Mouse (Mus musculus) heart, postnatal 0 days (tissue): ENCODE results near the gene Sult1c1.

Experiments
- CTCF ChIP-seq: IDR thresholded peaks from 2 replicates; pipeline ENCODE4 v1.5.1; 2016; ENCODE audit warnings: antibody characterized with exemption, control low read depth, low read depth
- EP300 ChIP-seq: IDR thresholded peaks from 2 replicates; pipeline ENCODE4 v1.6.1; 2016; ENCODE audit warnings: antibody characterized with exemption, low read depth

DNA sequence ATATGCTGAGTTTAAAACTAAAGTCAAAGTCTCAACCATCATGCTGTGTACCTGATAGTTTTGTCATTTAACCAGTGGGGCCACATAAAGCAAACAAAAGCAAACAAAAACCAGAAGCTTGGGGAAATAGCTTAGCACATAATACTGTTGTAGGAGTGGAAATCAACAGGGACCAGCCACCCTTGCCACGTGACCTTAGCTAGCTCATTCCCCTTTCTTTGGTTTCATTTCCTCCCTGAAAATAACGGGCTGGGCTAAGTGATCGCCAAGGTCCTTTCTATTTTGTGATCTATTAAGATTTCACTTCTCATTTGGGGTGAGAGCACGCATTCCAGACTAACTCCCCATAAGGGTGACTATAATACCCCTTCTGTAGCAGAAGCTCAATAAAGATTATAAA, 13.0 kb upstream of the Sult1c1 start:
- TF ChIP-seq CTCF (no peak), EP300 (no peak)
